Mouse (Mus musculus) MEL (cell line): ENCODE results near the gene Fam19a1. TPM values are rescaled to one million over a fixed set of nuclear protein-coding genes. Genes with fewer than 3 reads are reported as not detected.

Experiments used
- DNase-seq: peaks from one replicate; pipeline ENCODE4 v3.0.0; 2011; ENCODE audit warnings: low read depth, low spot score
- H3K27ac ChIP-seq: 2 replicates; pipeline ENCODE4 v1.5.1; 2012; ENCODE audit warnings: low read depth, mild to moderate bottlenecking, control low read depth, low read length, moderate library complexity; ENCODE audit not compliant: control insufficient read depth
- H3K27me3 ChIP-seq, 2 experiments: fragments of 150-350 bp in 1 of 2; sonication (generic) in 1 of 2; 2 replicates each; pipeline ENCODE4 v1.6.1; 2012; ENCODE audit warnings: low read length in 2 of 2, mild to moderate bottlenecking in 2 of 2, improper control_type of control experiment in 1 of 2, moderate library complexity in 1 of 2; ENCODE audit not compliant: insufficient read depth in 2 of 2, control insufficient read depth in 1 of 2
- H3K36me3 ChIP-seq, 2 experiments: 2 replicates each; pipeline ENCODE4 v1.6.1; 2012 to 2014; ENCODE audit warnings: low read length in 2 of 2, improper control_type of control experiment in 1 of 2, inconsistent platforms in 1 of 2, mild to moderate bottlenecking in 1 of 2; ENCODE audit not compliant: insufficient read depth in 2 of 2, control insufficient read depth in 1 of 2
- H3K4me1 ChIP-seq, 2 experiments: fragments of 150-350 bp in 1 of 2; sonication (generic) in 1 of 2; 2 replicates each; pipeline ENCODE4 v1.6.1; 2012; ENCODE audit warnings: low read length in 2 of 2, improper control_type of control experiment in 1 of 2, mild to moderate bottlenecking in 1 of 2; ENCODE audit not compliant: insufficient read depth in 2 of 2, control insufficient read depth in 1 of 2
- H3K4me3 ChIP-seq, 2 experiments: fragments of 150-350 bp in 1 of 2; sonication (generic) in 1 of 2; 2 replicates each; pipeline ENCODE4 v1.5.1; 2012; ENCODE audit warnings: low read depth in 2 of 2, low read length in 2 of 2, mild to moderate bottlenecking in 2 of 2, moderate library complexity in 2 of 2, control low read depth in 1 of 2, improper control_type of control experiment in 1 of 2; ENCODE audit not compliant: control insufficient read depth in 1 of 2, insufficient read depth in 1 of 2
- H3K79me2 ChIP-seq: 2 replicates; pipeline ENCODE4 v1.6.1; 2012; ENCODE audit warnings: mild to moderate bottlenecking, low read length, moderate library complexity; ENCODE audit not compliant: control insufficient read depth, poor library complexity, insufficient read depth
- H3K9ac ChIP-seq: 2 replicates; pipeline ENCODE4 v1.6.1; 2012; ENCODE audit warnings: low read depth, mild to moderate bottlenecking, control low read depth, low read length, moderate library complexity; ENCODE audit not compliant: control insufficient read depth, poor library complexity, severe bottlenecking
- H3K9me3 ChIP-seq: fragments of 150-350 bp; sonication (generic); replicated peaks from 2 replicates; pipeline ENCODE4 v1.6.1; 2012; ENCODE audit warnings: mild to moderate bottlenecking, low read length, improper control_type of control experiment, moderate library complexity; ENCODE audit not compliant: insufficient read depth
- CHD1 ChIP-seq: IDR thresholded peaks from 2 replicates; pipeline ENCODE4 v1.6.1; 2012; ENCODE audit warnings: low read depth, mild to moderate bottlenecking, inconsistent platforms, low read length, improper control_type of control experiment
- CHD2 ChIP-seq: IDR thresholded peaks from 2 replicates; pipeline ENCODE4 v1.6.1; 2011; ENCODE audit warnings: low read length, improper control_type of control experiment
- ELF1 ChIP-seq: IDR thresholded peaks from 2 replicates; pipeline ENCODE4 v1.6.1; 2014; ENCODE audit warnings: low read depth, mild to moderate bottlenecking, inconsistent platforms, low read length, improper control_type of control experiment, moderate library complexity
- GABPA ChIP-seq: IDR thresholded peaks from 2 replicates; pipeline ENCODE4 v1.6.1; 2012; ENCODE audit warnings: low read depth, mild to moderate bottlenecking, inconsistent platforms, low read length, improper control_type of control experiment, moderate library complexity
- GATA1 ChIP-seq: IDR thresholded peaks from 2 replicates; pipeline ENCODE4 v1.6.1; 2011; ENCODE audit warnings: low read depth, low read length, improper control_type of control experiment
- MAX ChIP-seq: IDR thresholded peaks from 2 replicates; pipeline ENCODE4 v1.6.1; 2011; ENCODE audit warnings: low read length, improper control_type of control experiment
- MEF2A ChIP-seq: IDR thresholded peaks from 2 replicates; pipeline ENCODE4 v1.6.1; 2014; ENCODE audit warnings: low read depth, mild to moderate bottlenecking, inconsistent platforms, low read length, improper control_type of control experiment; ENCODE audit not compliant: poor library complexity, insufficient replicate concordance, severe bottlenecking; ENCODE audit errors: extremely low read depth
- MYB ChIP-seq: IDR thresholded peaks from 2 replicates; pipeline ENCODE4 v1.6.1; 2011; ENCODE audit warnings: mild to moderate bottlenecking, low read depth, low read length, improper control_type of control experiment
- NRF1 ChIP-seq: IDR thresholded peaks from 2 replicates; pipeline ENCODE4 v1.6.1; 2014; ENCODE audit warnings: low read depth, mild to moderate bottlenecking, inconsistent platforms, low read length, improper control_type of control experiment, moderate library complexity; ENCODE audit not compliant: poor library complexity, insufficient read depth, severe bottlenecking
- POLR2A ChIP-seq, 2 experiments: IDR thresholded peaks; 2 replicates each; pipeline ENCODE4 v1.6.1; 2011 to 2012; ENCODE audit warnings: low read length in 2 of 2, mild to moderate bottlenecking in 2 of 2, control low read depth in 1 of 2, improper control_type of control experiment in 1 of 2, low read depth in 1 of 2, moderate library complexity in 1 of 2; ENCODE audit not compliant: control insufficient read depth in 1 of 2, insufficient read depth in 1 of 2, poor library complexity in 1 of 2
- RAD21 ChIP-seq: IDR thresholded peaks from 2 replicates; pipeline ENCODE4 v1.6.1; 2011; ENCODE audit warnings: mild to moderate bottlenecking, low read depth, low read length, improper control_type of control experiment
- SIN3A ChIP-seq: IDR thresholded peaks from 2 replicates; pipeline ENCODE4 v1.6.1; 2012; ENCODE audit warnings: low read length, improper control_type of control experiment, inconsistent platforms
- TCF12 ChIP-seq: IDR thresholded peaks from 2 replicates; pipeline ENCODE4 v1.6.1; 2014; ENCODE audit warnings: low read depth, mild to moderate bottlenecking, inconsistent platforms, low read length, improper control_type of control experiment, moderate library complexity
- USF1 ChIP-seq: IDR thresholded peaks from 2 replicates; pipeline ENCODE4 v1.6.1; 2014; ENCODE audit warnings: low read depth, mild to moderate bottlenecking, inconsistent platforms, low read length, improper control_type of control experiment, moderate library complexity
- ZC3H11A ChIP-seq: IDR thresholded peaks from 2 replicates; pipeline ENCODE4 v1.6.1; 2012; ENCODE audit warnings: low read depth, mild to moderate bottlenecking, inconsistent platforms, low read length, improper control_type of control experiment
- ZKSCAN1 ChIP-seq: IDR thresholded peaks from 2 replicates; pipeline ENCODE4 v1.6.1; 2012; ENCODE audit warnings: low read depth, mild to moderate bottlenecking, inconsistent platforms, low read length, improper control_type of control experiment, moderate library complexity
- ZNF384 ChIP-seq: IDR thresholded peaks from 2 replicates; pipeline ENCODE4 v1.6.1; 2012; ENCODE audit warnings: low read depth, mild to moderate bottlenecking, inconsistent platforms, low read length, improper control_type of control experiment
- polyA plus RNA-seq, 2 experiments: library from polyadenylated mRNA; stranded (reverse) in 1 of 2; unstranded in 1 of 2; fragments of >175 nt in 1 of 2; fragments of >200 nt in 1 of 2; gene quantifications; 2 replicates each; pipeline versions ENCODE4 v1.2.1 to v1.2.4; 2012; ENCODE audit warnings: low replicate concordance in 2 of 2, low read depth in 1 of 2; ENCODE audit not compliant: insufficient read length in 2 of 2, insufficient read depth in 1 of 2, missing spikeins in 1 of 2
- total RNA-seq: library from RNA; depleted of rRNA; stranded (reverse); fragments of 300-350 nt; gene quantifications from 2 replicates; pipeline ENCODE4 v1.2.3, GENCODE M21; 2012

Gene Fam19a1
- total and polyA plus RNA-seq, 3 experiments, result not detected

- no peaks in the 10 kb centered on the region for H3K36me3 ChIP-seq
- DNase-seq, result no peak
- H3K9me3 ChIP-seq, result no peaks in the 10 kb centered on the region
- no peak overlapping the region for H3K9ac ChIP-seq
- no peak overlapping the region for H3K27ac ChIP-seq
- TF ChIP-seq ELF1, result no peak
- TF ChIP-seq TCF12, result no peak
- TF ChIP-seq MAX, result no peak
- no peak for TF ChIP-seq CHD1
- H3K4me1 ChIP-seq, result no peaks in the 10 kb centered on the region
- no peaks in the 10 kb centered on the region for H3K79me2 ChIP-seq
- H3K27me3 ChIP-seq, result no peaks in the 10 kb centered on the region
- no peak overlapping the region for H3K4me3 ChIP-seq
These were observed 266.3 kb downstream of the Fam19a1 start for GRCm38 (mm10) chr6:96379229-96379628.

GRCm38 (mm10) chr6:96384441-96384840, 271.5 kb downstream of the Fam19a1 start:
- no peak overlapping the region for H3K9ac ChIP-seq
- H3K4me3 ChIP-seq, result no peak overlapping the region
- H3K79me2 ChIP-seq, result no peaks in the 10 kb centered on the region
- H3K27ac ChIP-seq, result no peak overlapping the region
- no peaks in the 10 kb centered on the region for H3K4me1 ChIP-seq
- DNase-seq, result no peak
- H3K27me3 ChIP-seq, result no peaks in the 10 kb centered on the region
- H3K36me3 ChIP-seq, result no peaks in the 10 kb centered on the region
- TF ChIP-seq NRF1, result no peak
- TF ChIP-seq CHD2, result no peak
- TF ChIP-seq ZKSCAN1, result no peak
- TF ChIP-seq MYB, result no peak
- no peak for TF ChIP-seq MEF2A
- TF ChIP-seq SIN3A, result no peak
- no peak for TF ChIP-seq ZC3H11A
- no peak for TF ChIP-seq ZNF384
- no peak for TF ChIP-seq POLR2A (IDR thresholded peaks at IDR 0.05; ENCODE audit: control insufficient read depth in 1 of 2, insufficient read depth in 1 of 2, low read depth in 1 of 2, low read length in 2 of 2, poor library complexity in 1 of 2)
- TF ChIP-seq GABPA, result no peak
- no peaks in the 10 kb centered on the region for H3K9me3 ChIP-seq

- no peaks in the 10 kb centered on the region for H3K27me3 ChIP-seq
- DNase-seq, result no peak
- no peaks in the 10 kb centered on the region for H3K36me3 ChIP-seq
- no peak overlapping the region for H3K27ac ChIP-seq
- no peaks in the 10 kb centered on the region for H3K4me1 ChIP-seq
- no peaks in the 10 kb centered on the region for H3K79me2 ChIP-seq
- no peaks in the 10 kb centered on the region for H3K9me3 ChIP-seq
- H3K4me3 ChIP-seq, result no peak overlapping the region
- no peak overlapping the region for H3K9ac ChIP-seq
- TF ChIP-seq GATA1 (no peak), RAD21 (no peak), USF1 (no peak)
These were observed 305.9 kb downstream of the Fam19a1 start for GRCm38 (mm10) chr6:96418866-96419265.
